Comparison of ENCODE assay signal across 16 mouse cellular contexts in genomic region chr4:89834552-89835206, GRCm38 (mm10).
DNase-seq lines count a peak whose midpoint lies in the region; ATAC-seq and TF ChIP-seq lines count a peak whose summit lies in the region.
"Had no signal": no experiment of that assay in that cellular context is flagged by ENCODE, and none has a peak within 500 bp of the region (broad histone marks: within the 10 kb centered on the region; RNA-seq: fewer than 3 reads in every experiment).

No protein-coding gene starts in this region.

- no peaks in the 10 kb centered on the region for H3K4me1 ChIP-seq in cortical plate, adult 2 months (ENCODE audit: control insufficient read depth, insufficient read depth, low read length)
- H3K4me1 ChIP-seq: limb, embryonic 10.5 days; liver, embryonic 13.5 days had no signal

- no peak for TF ChIP-seq POLR2A in cortical plate, adult 2 months (IDR thresholded peaks at IDR 0.05; ENCODE audit: extremely low read depth, insufficient read depth, low read length)

- ATAC-seq in frontal cortex, adult (ENCODE audit: low TSS enrichment): peak; percentile 59
- ATAC-seq in megakaryocyte, adult 5-6 weeks (ENCODE audit: poor library complexity, severe bottlenecking): no peak
- no peak for ATAC-seq in activated CD4-positive, CD25-positive, alpha-beta regulatory T cell, adult 4 months
- ATAC-seq: intestine, embryonic 16.5 days had no signal

- DNase-seq in frontal cortex, postnatal 25 days (ENCODE audit: low spot score in 2 of 2): no peak
- DNase-seq in left cerebral cortex, adult 11 months (ENCODE audit: low spot score): peak; percentile 3
- no peak for DNase-seq in left cerebral cortex, adult 2 months (ENCODE audit: extremely low spot score in 1 of 2, low spot score in 2 of 2)
- DNase-seq in left cerebral cortex, postnatal 36 days (ENCODE audit: low spot score in 2 of 2): peak; percentile 3 to 5
- DNase-seq: adrenal gland, postnatal 25 days; heart, postnatal 14 days; kidney, postnatal 25 days; liver, embryonic 13.5 days; lung, postnatal 14 days; thymus, postnatal 14 days had no signal

- no peak overlapping the region for H3K4me3 ChIP-seq in left cerebral cortex, adult 2 months
- H3K4me3 ChIP-seq in cortical plate, adult 2 months (ENCODE audit: insufficient read depth, low read length): no peak overlapping the region
- H3K4me3 ChIP-seq: limb, embryonic 10.5 days; liver, embryonic 13.5 days had no signal

- no peak for TF ChIP-seq CTCF in left cerebral cortex, adult 2 months (IDR thresholded peaks at IDR 0.05)
- no peak for TF ChIP-seq CTCF in cortical plate, adult 2 months (IDR thresholded peaks at IDR 0.05; ENCODE audit: extremely low read depth, insufficient read depth, low read length)

- H3K27ac ChIP-seq in left cerebral cortex, adult 2 months: no peak overlapping the region
- 0 out of 2 replicates have a peak overlapping the region, but pooled peaks have one; percentile 31 for H3K27ac ChIP-seq in cortical plate, adult 2 months (ENCODE audit: insufficient read depth, low read length)
- H3K27ac ChIP-seq: limb, embryonic 10.5 days; liver, embryonic 13.5 days had no signal

- intact Hi-C loops in left cerebral cortex, adult 2 months (cut with DNase I): no loop called here
- intact Hi-C loops in left cerebral cortex, postnatal 36 days (cut with DNase I): no loop called here

Comparison
In these comparisons a context has a peak if more than half of its experiments do, and no peak if none do; other contexts are left out.
1. DNase-seq: peak in left cerebral cortex, adult 11 months (single experiment) and left cerebral cortex, postnatal 36 days (2 of 2); none in frontal cortex, postnatal 25 days (0 of 2) and left cerebral cortex, adult 2 months (0 of 2).